Mouse (Mus musculus): ENCODE measurements around the gene Ppp1r12a. TPM values are rescaled to one million over a fixed set of nuclear protein-coding genes. Genes with fewer than 3 reads are reported as not detected.

Ppp1r12a gene
- total RNA-seq, 1 experiment from 2014 or later, result 131 TPM

GRCm38 (mm10) chr10:108292651-108293050 lies 130.7 kb downstream of the Ppp1r12a start:
- no peak for DNase-seq

GRCm38 (mm10) chr10:108293620-108294195 lies 131.7 kb downstream of the Ppp1r12a start:
- no peak for DNase-seq

GRCm38 (mm10) chr10:108294766-108295165 lies 132.8 kb downstream of the Ppp1r12a start:
- no peak for DNase-seq

GRCm38 (mm10) chr10:108296446-108296845 lies 134.5 kb downstream of the Ppp1r12a start:
- no peak for DNase-seq

GRCm38 (mm10) chr10:108298261-108298660 lies 136.3 kb downstream of the Ppp1r12a start:
- DNase-seq, result no peak

GRCm38 (mm10) chr10:108298841-108299545 lies 137.0 kb downstream of the Ppp1r12a start:
- no peak for DNase-seq

- no peak for DNase-seq
These were observed 137.8 kb downstream of the Ppp1r12a start for GRCm38 (mm10) chr10:108299828-108300227.

GRCm38 (mm10) chr10:108300843-108301242 lies 138.8 kb downstream of the Ppp1r12a start:
- DNase-seq, result peak; percentile 87

- DNase-seq, result no peak
These were observed 145.8 kb downstream of the Ppp1r12a start for GRCm38 (mm10) chr10:108307772-108308171.

- DNase-seq, result no peak
These were observed 148.2 kb downstream of the Ppp1r12a start for GRCm38 (mm10) chr10:108310195-108310594.

- no peak for DNase-seq
These were observed 149.4 kb downstream of the Ppp1r12a start for GRCm38 (mm10) chr10:108311396-108311795.

- no peak for DNase-seq
These were observed 151.9 kb downstream of the Ppp1r12a start for GRCm38 (mm10) chr10:108313845-108314244.

GRCm38 (mm10) chr10:108314396-108314795 lies 152.4 kb downstream of the Ppp1r12a start:
- DNase-seq, result no peak

GRCm38 (mm10) chr10:108315236-108315635 lies 153.2 kb downstream of the Ppp1r12a start:
- no peak for DNase-seq

GRCm38 (mm10) chr10:108328356-108328755 lies 166.4 kb downstream of the Ppp1r12a start:
- no peak for DNase-seq

- no peak for DNase-seq
These were observed 167.0 kb downstream of the Ppp1r12a start for GRCm38 (mm10) chr10:108328983-108329382.

GRCm38 (mm10) chr10:108329771-108330170 lies 167.8 kb downstream of the Ppp1r12a start:
- no peak for DNase-seq

GRCm38 (mm10) chr10:108330964-108331363 lies 169.0 kb downstream of the Ppp1r12a start:
- no peak for DNase-seq

- peak; percentile 85 for DNase-seq
These were observed 170.0 kb downstream of the Ppp1r12a start, which contains the start of gene Pawr for GRCm38 (mm10) chr10:108331784-108332561. TSS of gene Pawr (plus strand) at chr10:108332121.

- DNase-seq, result peak; percentile 59
These were observed 170.9 kb downstream of the Ppp1r12a start for GRCm38 (mm10) chr10:108332571-108333541.

GRCm38 (mm10) chr10:108333642-108334041 lies 171.6 kb downstream of the Ppp1r12a start:
- DNase-seq, result no peak
